9 mouse cellular contexts compared by ENCODE assay signal in genomic region chr9:107280322-107281027, GRCm38 (mm10). TPM values are rescaled to one million over a fixed set of nuclear protein-coding genes. Genes with fewer than 3 reads are reported as not detected.
DNase-seq lines count a peak whose midpoint lies in the region; ATAC-seq and TF ChIP-seq lines count a peak whose summit lies in the region.
"Had no signal": no experiment of that assay in that cellular context is flagged by ENCODE, and none has a peak within 500 bp of the region (broad histone marks: within the 10 kb centered on the region; RNA-seq: fewer than 3 reads in every experiment).

No protein-coding gene starts in this region.

- TF ChIP-seq POLR2A in small intestine, adult 2 months (IDR thresholded peaks at IDR 0.05; ENCODE audit: low read depth, low read length) = peak; percentile 35; the same call in 1 of the 2 replicates

- H3K4me1 ChIP-seq in lung, embryonic 14.5 days (ENCODE audit: insufficient read depth) = peaks cover 17% of the 10 kb centered on the region
- H3K4me1 ChIP-seq in liver, embryonic 12.5 days = peaks cover 50% of the 10 kb centered on the region
- H3K4me1 ChIP-seq in small intestine, adult 2 months (ENCODE audit: control insufficient read depth, insufficient read depth, insufficient read length, low read length) = peaks cover 27% of the 10 kb centered on the region
- H3K4me1 ChIP-seq in forebrain, embryonic 15.5 days = peaks cover 17% of the 10 kb centered on the region

- H3K27ac ChIP-seq in lung, embryonic 14.5 days (ENCODE audit: low read depth) = peak overlapping the region; percentile 67; the same call in 1 of the 2 replicates
- H3K27ac ChIP-seq in liver, embryonic 12.5 days = peak overlapping the region; percentile 59
- peak overlapping the region; percentile 79 for H3K27ac ChIP-seq in small intestine, adult 2 months (ENCODE audit: insufficient read depth, low read depth, low read length)
- H3K27ac ChIP-seq in forebrain, embryonic 15.5 days (replicated peaks) = no peak overlapping the region

- no peaks in the 10 kb centered on the region for H3K36me3 ChIP-seq in lung, embryonic 14.5 days (ENCODE audit: insufficient read depth)
- no peaks in the 10 kb centered on the region for H3K36me3 ChIP-seq in liver, embryonic 12.5 days
- peaks cover under 1% of the 10 kb centered on the region; the same call in 1 of the 2 replicates for H3K36me3 ChIP-seq in small intestine, adult 2 months (ENCODE audit: control insufficient read depth, insufficient read depth, low read length)
- no peaks in the 10 kb centered on the region for H3K36me3 ChIP-seq in forebrain, embryonic 15.5 days

- WGBS in lung, embryonic 14.5 days = 45% methylated on average over 13 of the region's 13 CpGs
- 13% methylated on average over 13 of the region's 13 CpGs for WGBS in liver, embryonic 12.5 days (ENCODE audit: insufficient replicate concordance)
- WGBS in small intestine, adult 2 months = 28% methylated on average over 13 of the region's 13 CpGs
- 54% methylated on average over 13 of the region's 13 CpGs for WGBS in forebrain, embryonic 15.5 days

- DNase-seq in lung, embryonic 14.5 days = no peak
- DNase-seq in lung, postnatal 4 days = no peak
- peak; percentile 45 to 74 for DNase-seq in adrenal gland, postnatal 36 days
- DNase-seq in spleen, adult 12 weeks (ENCODE audit: low spot score) = no peak
- DNase-seq in kidney, postnatal 4 days = no peak
- DNase-seq: cerebellum, postnatal 36 days had no signal

- no peak for TF ChIP-seq CTCF in lung, embryonic 14.5 days (IDR thresholded peaks at IDR 0.05; ENCODE audit: low read depth)
- TF ChIP-seq CTCF in small intestine, adult 2 months (IDR thresholded peaks at IDR 0.05; ENCODE audit: extremely low read depth, insufficient read length, insufficient replicate concordance, low read depth, low read length) = no peak

- no peak for ATAC-seq in lung, embryonic 14.5 days (ENCODE audit: insufficient read depth)
- peak; percentile 57 for ATAC-seq in liver, embryonic 12.5 days
- no peak for ATAC-seq in forebrain, embryonic 15.5 days (replicated peaks)

- H3K4me3 ChIP-seq in lung, embryonic 14.5 days (ENCODE audit: low read depth, low read length) = no peak overlapping the region
- H3K4me3 ChIP-seq in liver, embryonic 12.5 days = peak overlapping the region; percentile 16; the same call in 1 of the 2 replicates
- H3K4me3 ChIP-seq in small intestine, adult 2 months (ENCODE audit: low read depth, low read length) = peak overlapping the region; percentile 50
- H3K4me3 ChIP-seq in forebrain, embryonic 15.5 days = no peak overlapping the region

- peak overlapping the region; percentile 39; the same call in 1 of the 2 replicates for H3K9ac ChIP-seq in lung, embryonic 14.5 days
- no peak overlapping the region for H3K9ac ChIP-seq in liver, embryonic 12.5 days
- no peak overlapping the region for H3K9ac ChIP-seq in forebrain, embryonic 15.5 days (replicated peaks)

- H3K27me3 ChIP-seq in lung, embryonic 14.5 days (ENCODE audit: insufficient read depth, low read length) = no peaks in the 10 kb centered on the region
- H3K27me3 ChIP-seq in liver, embryonic 12.5 days (replicated peaks) = no peaks in the 10 kb centered on the region
- no peaks in the 10 kb centered on the region for H3K27me3 ChIP-seq in small intestine, adult 2 months (ENCODE audit: control insufficient read depth, insufficient read depth, low read length)
- H3K27me3 ChIP-seq in forebrain, embryonic 15.5 days = no peaks in the 10 kb centered on the region

- H3K9me3 ChIP-seq in lung, embryonic 14.5 days (ENCODE audit: low read depth, low read length) = no peaks in the 10 kb centered on the region
- H3K9me3 ChIP-seq in liver, embryonic 12.5 days (replicated peaks) = no peaks in the 10 kb centered on the region
- H3K9me3 ChIP-seq in forebrain, embryonic 15.5 days = no peaks in the 10 kb centered on the region

- H3K4me2 ChIP-seq in lung, embryonic 14.5 days = peak overlapping the region; percentile 46
- peak overlapping the region; percentile 63 for H3K4me2 ChIP-seq in liver, embryonic 12.5 days
- no peak overlapping the region for H3K4me2 ChIP-seq in forebrain, embryonic 15.5 days (replicated peaks)

RNA-seq across cellular contexts. Expression of gene Mapkapk3, which starts 9.2 kb away (rescaled TPM):
- polyA plus RNA-seq in lung, embryonic 14.5 days (2014; fragmentation: Nextera tagmentation; extraction: Ambion mirVana) = 7.8 and 8.3 TPM in 2 replicates
- 10 to 100 TPM; 53.7 to 54.3 TPM for total RNA-seq in adrenal gland, postnatal 36 days (2021)
- 12.5 and 13.2 TPM in 2 replicates for polyA plus RNA-seq in liver, embryonic 12.5 days (2016; fragmentation: Nextera tagmentation; extraction: Ambion mirVana)
- 19.4 and 25.7 TPM in 2 replicates for polyA plus RNA-seq in small intestine, adult 2 months (2012; rRNA removed)
- 1.4 and 1.8 TPM in 2 replicates for polyA plus RNA-seq in forebrain, embryonic 15.5 days (2015; fragmentation: Nextera tagmentation; extraction: Ambion mirVana)

RNA-seq across cellular contexts. Expression of gene Cish, which starts 15.4 kb away (rescaled TPM):
- 8.5 and 9.2 TPM in 2 replicates for polyA plus RNA-seq in lung, embryonic 14.5 days (2014; fragmentation: Nextera tagmentation; extraction: Ambion mirVana)
- total RNA-seq in adrenal gland, postnatal 36 days (2021) = 10 to 100 TPM; 31.7 to 31.8 TPM
- 16.2 and 18.1 TPM in 2 replicates for polyA plus RNA-seq in liver, embryonic 12.5 days (2016; fragmentation: Nextera tagmentation; extraction: Ambion mirVana)
- polyA plus RNA-seq in small intestine, adult 2 months (2012; rRNA removed) = 19.1 and 33.6 TPM in 2 replicates
- polyA plus RNA-seq in forebrain, embryonic 15.5 days (2015; fragmentation: Nextera tagmentation; extraction: Ambion mirVana) = 9.5 and 11.5 TPM in 2 replicates

RNA-seq across cellular contexts. Expression of gene Dock3, which starts 48.8 kb away (rescaled TPM):
- 0.23 and 0.25 TPM in 2 replicates for polyA plus RNA-seq in lung, embryonic 14.5 days (2014; fragmentation: Nextera tagmentation; extraction: Ambion mirVana)
- 1 to 10 TPM; 4.3 to 4.6 TPM for total RNA-seq in adrenal gland, postnatal 36 days (2021)
- polyA plus RNA-seq in liver, embryonic 12.5 days (2016; fragmentation: Nextera tagmentation; extraction: Ambion mirVana) = 0.12 and 0.18 TPM in 2 replicates
- 0.57 and 3.1 TPM in 2 replicates for polyA plus RNA-seq in small intestine, adult 2 months (2012; rRNA removed)
- 19.7 and 23.4 TPM in 2 replicates for polyA plus RNA-seq in forebrain, embryonic 15.5 days (2015; fragmentation: Nextera tagmentation; extraction: Ambion mirVana)

RNA-seq across cellular contexts. Expression of gene Hemk1, which starts 57.7 kb away (rescaled TPM):
- 9.8 and 11.3 TPM in 2 replicates for polyA plus RNA-seq in lung, embryonic 14.5 days (2014; fragmentation: Nextera tagmentation; extraction: Ambion mirVana)
- 10 to 100 TPM; 15.6 to 16.1 TPM for total RNA-seq in adrenal gland, postnatal 36 days (2021)
- polyA plus RNA-seq in liver, embryonic 12.5 days (2016; fragmentation: Nextera tagmentation; extraction: Ambion mirVana) = 4.9 and 5.0 TPM in 2 replicates
- 9.8 and 9.9 TPM in 2 replicates for polyA plus RNA-seq in small intestine, adult 2 months (2012; rRNA removed)
- polyA plus RNA-seq in forebrain, embryonic 15.5 days (2015; fragmentation: Nextera tagmentation; extraction: Ambion mirVana) = 14.6 and 16.0 TPM in 2 replicates

RNA-seq across cellular contexts. Expression of gene 6430571L13Rik, which starts 59.9 kb away (rescaled TPM):
- polyA plus RNA-seq in lung, embryonic 14.5 days (2014; fragmentation: Nextera tagmentation; extraction: Ambion mirVana) = 0.27 and 0.28 TPM in 2 replicates
- total RNA-seq in adrenal gland, postnatal 36 days (2021) = 1 to 10 TPM; 1.2 to 1.3 TPM
- 0.06 and 0.10 TPM in 2 replicates for polyA plus RNA-seq in liver, embryonic 12.5 days (2016; fragmentation: Nextera tagmentation; extraction: Ambion mirVana)
- 0.10 and 0.25 TPM in 2 replicates for polyA plus RNA-seq in small intestine, adult 2 months (2012; rRNA removed)
- polyA plus RNA-seq in forebrain, embryonic 15.5 days (2015; fragmentation: Nextera tagmentation; extraction: Ambion mirVana) = 4.1 and 4.5 TPM in 2 replicates

Comparison
In these comparisons a context has a peak if more than half of its experiments do, and no peak if none do; other contexts are left out.
1. DNase-seq: peak in adrenal gland, postnatal 36 days (2 of 2); none in lung, embryonic 14.5 days (single experiment), lung, postnatal 4 days (0 of 2), spleen, adult 12 weeks (single experiment) and kidney, postnatal 4 days (0 of 2).
2. H3K4me3 ChIP-seq: peak in liver, embryonic 12.5 days (single experiment) and small intestine, adult 2 months (single experiment); none in lung, embryonic 14.5 days (single experiment) and forebrain, embryonic 15.5 days (single experiment).